Mouse (Mus musculus) thymus, adult 2 months (tissue): ENCODE data around the gene Fam102a.

ENCODE experiments used
- CTCF ChIP-seq: fragments of 200-500 bp; IDR thresholded peaks from 2 replicates; pipeline ENCODE4 v1.5.1; 2012; ENCODE audit warnings: mild to moderate bottlenecking, control low read depth, low read length, moderate library complexity, borderline replicate concordance; ENCODE audit not compliant: control insufficient read depth, poor library complexity, insufficient read depth; ENCODE audit errors: extremely low read depth
- POLR2A ChIP-seq: fragments of 200-500 bp; IDR thresholded peaks from 2 replicates; pipeline ENCODE4 v1.6.1; 2012; ENCODE audit warnings: mild to moderate bottlenecking, low read length, control low read depth, moderate library complexity; ENCODE audit not compliant: control insufficient read depth, poor library complexity, insufficient read depth; ENCODE audit errors: extremely low read depth

GRCm38 (mm10) chr2:32509287-32509686 is 25.8 kb upstream of the Fam102a start:
- TF ChIP-seq POLR2A (no peak), CTCF (no peak)
